Mouse (Mus musculus): ENCODE measurements at regions not wholly inside any gene's neighbourhood (a gene's known extent, or its start where the extent isn't known, plus 50 kb on each side); places are given as distances from the start of the nearest gene placed in this dataset.

DNA sequence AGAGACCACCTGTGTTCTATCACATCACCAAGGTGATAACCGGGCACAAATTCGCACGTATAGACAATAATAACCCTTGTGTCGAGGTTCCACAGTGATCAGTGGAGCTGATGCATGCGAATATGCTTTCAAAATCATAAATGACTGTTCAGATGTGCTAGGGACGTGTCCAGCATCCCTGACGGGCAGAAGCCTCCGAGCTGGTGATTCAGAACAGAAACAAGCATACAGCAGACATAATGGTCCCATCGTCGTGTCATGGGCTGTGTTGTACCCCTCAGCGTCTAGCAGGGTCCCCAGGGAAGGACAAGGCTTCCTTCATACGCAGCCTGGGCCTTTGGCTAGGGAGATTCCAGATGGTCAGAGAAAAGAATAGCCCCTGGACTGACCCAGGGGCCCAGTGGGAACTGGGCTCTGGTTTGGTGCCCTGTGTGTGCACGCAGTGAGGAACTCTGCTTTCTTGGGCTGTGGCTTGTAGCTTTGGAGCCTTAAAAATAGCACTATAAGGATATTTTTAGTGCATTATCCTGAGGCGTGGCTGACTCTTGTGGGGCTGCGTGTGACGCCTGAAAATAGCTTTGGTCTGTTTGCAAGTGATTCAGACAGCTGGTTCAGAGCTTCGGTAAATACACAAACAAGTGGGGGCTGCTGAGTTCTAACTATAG lies 137.3 kb downstream of the Fam43a start:
- Histone ChIP-seq H3K27me3 (replicated peaks) (no peaks in the 10 kb centered on the region), H3K4me2 (peak overlapping the region; percentile 34), H3K9ac (peak overlapping the region; percentile 29; the same call in 1 of the 2 replicates), H3K27ac (ENCODE audit: poor library complexity, severe bottlenecking) (peak overlapping the region; percentile 92), H3K4me1 (replicated peaks) (peaks cover 63% of the 10 kb centered on the region), H3K4me3 (no peak overlapping the region), H3K36me3 (no peaks in the 10 kb centered on the region), H3K9me3 (replicated peaks) (no peaks in the 10 kb centered on the region)
- 34% methylated on average over 17 of the region's 17 CpGs for WGBS
- ATAC-seq (ENCODE audit: insufficient number of reproducible peaks, low FRiP score): no peak; the same call in 1 of the 2 replicates

DNA sequence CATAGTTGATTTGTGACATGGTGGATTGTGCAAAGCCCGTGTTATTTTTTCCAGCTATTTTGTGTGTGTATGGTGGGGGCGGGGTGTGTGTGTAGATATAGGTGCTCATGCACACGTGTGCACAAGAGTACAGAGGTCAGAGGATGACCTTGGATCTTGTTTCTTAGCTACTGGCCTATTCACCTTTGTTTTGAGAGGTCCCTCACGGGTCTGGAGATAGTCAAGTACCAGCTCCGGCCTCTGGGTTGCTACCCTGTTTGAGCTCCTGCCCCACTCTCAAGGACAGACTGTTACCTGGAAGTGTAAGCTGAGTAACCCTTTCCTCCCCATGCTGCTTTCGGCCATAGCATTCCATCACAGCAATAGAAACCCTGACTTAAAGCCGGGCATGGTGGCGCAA lies 138.0 kb downstream of the Fam43a start:
- WGBS: 61% methylated on average over 8 of the region's 8 CpGs
- H3K27me3 ChIP-seq (replicated peaks): no peaks in the 10 kb centered on the region
- peak overlapping the region; percentile 34 for H3K4me2 ChIP-seq
- H3K4me3 ChIP-seq: no peak overlapping the region
- peak overlapping the region; percentile 92 for H3K27ac ChIP-seq (ENCODE audit: poor library complexity, severe bottlenecking)
- no peaks in the 10 kb centered on the region for H3K9me3 ChIP-seq (replicated peaks)
- peak; percentile 58; the same call in 1 of the 2 replicates for ATAC-seq (ENCODE audit: insufficient number of reproducible peaks, low FRiP score)
- no peak overlapping the region for H3K9ac ChIP-seq
- H3K36me3 ChIP-seq: no peaks in the 10 kb centered on the region
- peaks cover 63% of the 10 kb centered on the region for H3K4me1 ChIP-seq (replicated peaks)

DNA sequence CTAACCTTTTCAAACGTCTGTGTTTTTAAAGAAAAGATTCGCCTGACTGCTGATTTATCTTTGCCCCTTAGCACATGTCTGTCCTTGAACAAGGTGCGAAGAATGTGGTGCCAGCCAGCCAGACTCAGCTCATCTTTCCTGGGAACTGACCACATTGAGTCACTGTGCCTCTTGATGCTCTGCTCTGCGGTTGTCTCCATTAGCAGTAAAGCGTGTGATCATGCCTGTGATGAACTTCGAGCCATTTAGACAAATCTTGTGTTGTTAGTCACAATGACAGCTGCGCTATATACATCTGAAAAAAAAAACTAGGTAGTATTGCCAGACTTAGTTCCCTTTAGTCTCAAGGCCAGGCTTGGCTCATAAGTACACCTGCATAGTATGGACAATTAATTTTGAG lies 140.1 kb downstream of the Fam43a start:
- Histone ChIP-seq H3K27ac (ENCODE audit: poor library complexity, severe bottlenecking) (no peak overlapping the region), H3K4me1 (replicated peaks) (peaks cover 62% of the 10 kb centered on the region), H3K9ac (no peak overlapping the region), H3K4me2 (no peak overlapping the region), H3K36me3 (no peaks in the 10 kb centered on the region), H3K4me3 (no peak overlapping the region), H3K9me3 (replicated peaks) (no peaks in the 10 kb centered on the region), H3K27me3 (replicated peaks) (no peaks in the 10 kb centered on the region)
- 65% methylated on average over 7 of the region's 7 CpGs for WGBS
- ATAC-seq (ENCODE audit: insufficient number of reproducible peaks, low FRiP score): no peak

DNA sequence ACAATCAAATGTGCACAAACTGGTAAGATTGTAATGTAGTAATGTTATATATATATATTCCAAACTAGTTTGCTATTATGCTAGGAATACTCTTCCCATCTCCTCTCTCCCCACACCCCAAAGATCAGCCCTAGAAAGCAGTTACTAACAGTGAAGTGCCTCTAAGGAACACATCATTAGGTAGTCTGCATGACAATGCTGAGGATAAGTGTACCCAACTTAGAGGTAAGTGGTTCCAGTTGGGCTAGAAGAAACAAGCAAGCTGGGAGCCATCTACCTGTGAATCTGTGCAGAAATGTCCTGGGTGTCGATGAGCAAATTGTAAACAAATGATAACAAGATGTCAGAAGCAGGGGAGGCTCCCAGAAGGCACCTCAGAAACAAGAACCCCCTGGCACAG lies 141.7 kb downstream of the Fam43a start:
- Histone ChIP-seq H3K27ac (ENCODE audit: poor library complexity, severe bottlenecking) (no peak overlapping the region), H3K4me1 (replicated peaks) (peaks cover 58% of the 10 kb centered on the region), H3K9ac (no peak overlapping the region), H3K9me3 (replicated peaks) (no peaks in the 10 kb centered on the region), H3K27me3 (replicated peaks) (no peaks in the 10 kb centered on the region), H3K4me3 (no peak overlapping the region), H3K4me2 (no peak overlapping the region), H3K36me3 (no peaks in the 10 kb centered on the region)
- WGBS: 79% methylated on average over 1 of the region's 1 CpGs
- ATAC-seq (ENCODE audit: insufficient number of reproducible peaks, low FRiP score): no peak

DNA sequence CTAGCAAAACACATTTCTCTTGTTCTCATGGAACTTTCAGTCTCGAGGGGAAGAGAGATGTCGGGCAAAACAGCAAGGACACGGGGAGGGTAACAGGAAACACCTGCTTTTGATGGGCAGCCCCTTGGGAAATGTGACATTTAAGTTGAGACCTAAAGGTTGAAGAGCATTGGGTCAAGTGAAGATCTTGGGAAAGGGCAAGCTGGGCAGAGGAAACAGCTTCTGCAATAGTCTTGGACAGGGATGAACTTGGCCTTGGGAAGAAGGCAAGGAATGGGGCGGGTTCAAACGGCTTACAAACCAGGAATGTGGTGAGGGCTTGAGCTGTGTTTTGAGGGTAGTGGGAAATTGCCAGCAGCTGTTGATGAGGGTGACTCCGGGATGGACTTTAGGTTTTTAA lies 143.0 kb downstream of the Fam43a start:
- 69% methylated on average over 6 of the region's 6 CpGs for WGBS
- Histone ChIP-seq H3K9ac (no peak overlapping the region), H3K27me3 (replicated peaks) (no peaks in the 10 kb centered on the region), H3K4me1 (replicated peaks) (peaks cover 46% of the 10 kb centered on the region), H3K27ac (ENCODE audit: poor library complexity, severe bottlenecking) (no peak overlapping the region), H3K36me3 (no peaks in the 10 kb centered on the region), H3K4me3 (no peak overlapping the region), H3K4me2 (no peak overlapping the region), H3K9me3 (replicated peaks) (no peaks in the 10 kb centered on the region)
- no peak for ATAC-seq (ENCODE audit: insufficient number of reproducible peaks, low FRiP score)

DNA sequence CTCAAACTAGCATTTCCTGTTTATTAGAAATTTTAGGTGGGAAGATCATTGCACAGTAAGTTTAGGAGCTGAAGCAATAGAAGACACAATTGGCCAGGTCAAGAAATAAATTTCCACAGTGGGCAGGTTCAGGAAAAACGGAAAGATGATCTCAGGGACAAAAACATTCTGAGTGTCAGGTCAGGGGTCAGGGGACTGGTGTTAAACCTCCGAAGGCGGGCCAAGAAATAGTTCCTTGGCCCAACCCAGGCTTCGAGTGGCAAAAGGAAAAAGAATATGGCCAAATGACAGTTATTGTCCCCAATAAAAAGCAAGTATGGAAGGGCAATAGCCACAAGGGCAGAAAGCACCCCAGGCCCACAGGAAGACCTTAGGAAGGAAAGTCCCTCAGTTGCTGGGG lies 144.0 kb downstream of the Fam43a start:
- H3K36me3 ChIP-seq: no peaks in the 10 kb centered on the region
- H3K9ac ChIP-seq: no peak overlapping the region
- H3K27me3 ChIP-seq (replicated peaks): no peaks in the 10 kb centered on the region
- no peaks in the 10 kb centered on the region for H3K9me3 ChIP-seq (replicated peaks)
- H3K4me3 ChIP-seq: no peak overlapping the region
- 77% methylated on average over 4 of the region's 4 CpGs for WGBS
- H3K4me2 ChIP-seq: no peak overlapping the region
- no peak overlapping the region for H3K27ac ChIP-seq (ENCODE audit: poor library complexity, severe bottlenecking)
- peaks cover 35% of the 10 kb centered on the region for H3K4me1 ChIP-seq (replicated peaks)
- ATAC-seq (ENCODE audit: insufficient number of reproducible peaks, low FRiP score): no peak

DNA sequence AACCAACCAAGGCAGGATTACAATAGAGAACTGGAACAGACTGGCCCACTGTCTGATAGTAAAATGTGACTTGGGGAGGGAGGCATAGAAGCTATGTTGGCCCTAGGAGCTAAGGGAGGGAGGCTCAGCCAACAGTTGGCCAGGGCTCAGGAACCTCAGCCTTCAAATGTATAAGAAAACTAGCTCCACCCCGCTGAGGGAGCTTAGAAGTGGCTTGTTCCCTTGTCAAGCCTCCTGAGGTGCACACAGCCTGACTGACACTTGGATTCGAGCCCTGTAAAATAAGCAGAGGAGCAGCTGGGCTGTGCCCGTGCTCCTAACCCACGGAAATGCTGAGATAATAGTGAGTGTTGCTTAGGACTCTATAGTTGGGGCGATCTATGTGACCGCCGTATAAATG lies 144.7 kb downstream of the Fam43a start:
- 49% methylated on average over 7 of the region's 7 CpGs for WGBS
- no peak for ATAC-seq (ENCODE audit: insufficient number of reproducible peaks, low FRiP score)
- H3K27ac ChIP-seq (ENCODE audit: poor library complexity, severe bottlenecking): no peak overlapping the region

DNA sequence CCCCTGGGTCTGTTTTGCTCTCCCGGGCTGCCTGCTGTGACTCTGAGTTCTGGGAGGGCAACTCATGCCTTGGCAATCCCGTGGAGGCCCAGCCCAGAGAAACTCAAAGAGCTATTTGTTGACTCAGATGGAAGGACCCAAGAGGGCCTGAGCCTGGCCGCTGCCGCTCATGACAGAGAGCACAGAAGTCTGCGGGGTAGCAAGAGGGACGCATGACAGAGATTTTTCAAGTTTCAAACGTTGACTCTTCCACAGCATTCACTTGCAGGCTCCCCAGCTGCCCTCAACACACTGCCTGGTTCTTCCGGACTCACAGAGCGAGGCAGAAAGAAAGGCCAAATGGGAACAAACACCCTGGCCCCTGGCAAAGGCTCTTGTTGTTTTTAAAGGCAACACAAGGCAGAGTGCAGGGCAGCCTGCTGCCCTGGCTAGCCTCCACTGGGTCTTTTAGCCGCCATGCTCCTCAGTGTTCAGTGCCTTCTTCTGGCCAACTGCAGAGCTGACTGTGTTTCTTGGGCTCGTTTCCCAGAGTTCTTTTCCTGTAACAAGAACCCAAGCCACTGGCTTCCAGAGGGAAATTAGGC lies 146.2 kb downstream of the Fam43a start:
- Histone ChIP-seq H3K9me3 (replicated peaks) (no peaks in the 10 kb centered on the region), H3K36me3 (no peaks in the 10 kb centered on the region), H3K27ac (ENCODE audit: poor library complexity, severe bottlenecking) (no peak overlapping the region), H3K27me3 (replicated peaks) (no peaks in the 10 kb centered on the region), H3K4me2 (no peak overlapping the region), H3K4me3 (no peak overlapping the region), H3K4me1 (replicated peaks) (peaks cover 16% of the 10 kb centered on the region), H3K9ac (no peak overlapping the region)
- no peak for ATAC-seq (ENCODE audit: insufficient number of reproducible peaks, low FRiP score)
- 41% methylated on average over 11 of the region's 11 CpGs for WGBS

More for the DNA sequence above, 144.7 kb downstream of the Fam43a start:
- Histone ChIP-seq H3K36me3 (no peaks in the 10 kb centered on the region), H3K9me3 (replicated peaks) (no peaks in the 10 kb centered on the region), H3K27me3 (replicated peaks) (no peaks in the 10 kb centered on the region), H3K9ac (no peak overlapping the region), H3K4me2 (no peak overlapping the region), H3K4me3 (no peak overlapping the region), H3K4me1 (replicated peaks) (peaks cover 28% of the 10 kb centered on the region)

DNA sequence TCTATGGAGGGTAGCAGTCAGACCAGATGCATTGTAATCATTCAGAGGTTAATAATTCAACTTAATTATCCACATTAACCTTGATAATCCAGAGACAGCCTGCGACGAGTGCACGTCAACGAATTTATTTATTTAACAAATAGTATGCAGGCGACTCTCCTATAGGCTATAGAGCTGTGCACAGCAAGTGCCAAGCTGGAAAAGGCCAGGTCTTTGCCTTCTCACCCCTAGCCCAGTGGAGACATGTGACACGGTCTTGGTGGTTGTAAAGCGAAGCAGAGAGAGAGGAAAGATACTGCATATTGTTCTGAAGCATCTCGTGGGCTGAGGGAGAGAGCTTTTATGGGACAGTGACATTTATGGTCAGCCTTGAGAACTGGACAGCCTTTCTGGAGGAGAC lies 146.7 kb downstream of the Fam43a start:
- Histone ChIP-seq H3K4me1 (replicated peaks) (peaks cover 16% of the 10 kb centered on the region), H3K36me3 (no peaks in the 10 kb centered on the region), H3K4me3 (no peak overlapping the region), H3K27me3 (replicated peaks) (no peaks in the 10 kb centered on the region), H3K9me3 (replicated peaks) (no peaks in the 10 kb centered on the region), H3K27ac (ENCODE audit: poor library complexity, severe bottlenecking) (no peak overlapping the region), H3K4me2 (no peak overlapping the region), H3K9ac (no peak overlapping the region)
- no peak for ATAC-seq (ENCODE audit: insufficient number of reproducible peaks, low FRiP score)
- 81% methylated on average over 8 of the region's 8 CpGs for WGBS

DNA sequence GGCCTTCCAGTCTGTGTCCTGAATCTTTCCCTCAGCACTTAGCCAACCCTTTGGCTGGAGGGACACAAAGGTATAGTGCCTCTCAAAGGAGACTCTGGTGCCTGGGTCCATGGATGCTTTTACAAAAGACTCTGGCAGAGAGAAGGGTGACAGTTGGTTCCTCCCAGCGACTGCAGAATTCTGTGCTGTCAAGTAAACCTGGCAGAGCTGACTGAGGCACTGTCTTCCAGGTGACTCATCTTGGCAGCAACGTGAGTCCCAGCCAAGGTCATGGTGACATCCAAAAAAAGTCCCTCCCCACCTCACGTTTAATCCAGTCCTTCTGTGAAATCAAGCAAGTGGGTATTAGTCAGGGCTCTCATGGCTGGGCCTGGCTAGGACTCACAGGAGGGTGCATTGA lies 150.3 kb downstream of the Fam43a start:
- no peak overlapping the region for H3K27ac ChIP-seq (ENCODE audit: poor library complexity, severe bottlenecking)
- H3K36me3 ChIP-seq: no peaks in the 10 kb centered on the region
- no peaks in the 10 kb centered on the region for H3K27me3 ChIP-seq (replicated peaks)
- H3K4me1 ChIP-seq (replicated peaks): peaks cover 7% of the 10 kb centered on the region
- no peak overlapping the region for H3K9ac ChIP-seq
- no peak overlapping the region for H3K4me2 ChIP-seq
- no peak overlapping the region for H3K4me3 ChIP-seq
- H3K9me3 ChIP-seq (replicated peaks): no peaks in the 10 kb centered on the region
- no peak for ATAC-seq (ENCODE audit: insufficient number of reproducible peaks, low FRiP score)
- 59% methylated on average over 3 of the region's 3 CpGs for WGBS

DNA sequence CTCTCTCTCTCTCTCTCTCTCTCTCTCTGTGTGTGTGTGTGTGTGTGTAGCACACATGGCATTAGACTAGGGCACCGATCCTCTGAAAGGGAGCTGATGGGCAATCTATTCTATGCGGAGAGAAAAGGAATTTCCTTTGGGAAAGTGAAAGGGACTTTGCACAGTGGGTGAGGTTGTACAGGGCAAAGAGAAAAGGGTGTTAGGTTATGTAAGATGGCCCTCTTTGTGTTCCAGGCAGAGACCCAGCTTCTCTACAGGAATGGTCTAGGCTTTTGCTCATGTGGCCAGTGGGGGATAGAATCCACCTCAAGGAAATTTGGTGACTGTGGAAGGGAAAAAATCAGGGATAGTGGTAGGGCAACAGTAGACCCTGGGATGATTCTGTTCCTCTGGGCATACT lies 156.2 kb downstream of the Fam43a start:
- WGBS: 85% methylated on average over 2 of the region's 2 CpGs
- no peak for ATAC-seq (ENCODE audit: insufficient number of reproducible peaks, low FRiP score)

DNA sequence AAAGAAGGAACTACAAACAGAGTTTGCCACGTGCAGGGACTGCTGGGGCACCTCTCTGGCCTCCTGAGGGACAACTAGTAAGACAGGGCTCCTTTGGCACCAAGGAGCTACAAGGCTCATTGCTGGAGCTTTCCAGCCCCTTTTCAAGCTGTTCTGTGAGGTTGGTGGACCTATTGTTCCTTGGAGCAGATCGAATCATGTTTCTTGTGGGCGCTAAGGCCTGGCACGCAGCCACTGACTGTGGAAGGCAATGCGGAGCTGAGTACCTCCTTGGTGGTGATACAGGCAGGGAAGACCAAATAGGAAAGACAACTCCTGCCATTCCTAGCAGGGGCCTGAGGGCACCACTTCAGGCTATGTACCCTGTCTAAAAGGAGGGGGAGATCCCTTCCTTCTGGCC lies 157.2 kb downstream of the Fam43a start:
- Histone ChIP-seq H3K4me3 (no peak overlapping the region), H3K4me2 (no peak overlapping the region), H3K36me3 (no peaks in the 10 kb centered on the region), H3K4me1 (replicated peaks) (no peaks in the 10 kb centered on the region), H3K9me3 (replicated peaks) (no peaks in the 10 kb centered on the region), H3K27ac (ENCODE audit: poor library complexity, severe bottlenecking) (no peak overlapping the region), H3K27me3 (replicated peaks) (no peaks in the 10 kb centered on the region), H3K9ac (no peak overlapping the region)
- no peak for ATAC-seq (ENCODE audit: insufficient number of reproducible peaks, low FRiP score)
- WGBS: 81% methylated on average over 5 of the region's 5 CpGs

More for the DNA sequence above, 156.2 kb downstream of the Fam43a start:
- no peaks in the 10 kb centered on the region for H3K36me3 ChIP-seq
- H3K4me2 ChIP-seq: no peak overlapping the region
- H3K9me3 ChIP-seq (replicated peaks): no peaks in the 10 kb centered on the region
- H3K27me3 ChIP-seq (replicated peaks): no peaks in the 10 kb centered on the region
- H3K4me3 ChIP-seq: no peak overlapping the region
- no peak overlapping the region for H3K27ac ChIP-seq (ENCODE audit: poor library complexity, severe bottlenecking)
- H3K9ac ChIP-seq: no peak overlapping the region
- H3K4me1 ChIP-seq (replicated peaks): no peaks in the 10 kb centered on the region

All from heart, embryonic 12.5 days (tissue).